Mouse (Mus musculus) hindbrain, embryonic 16.5 days (tissue): Measurements from ENCODE around the gene Gsn. TPM values are rescaled to one million over a fixed set of nuclear protein-coding genes. Genes with fewer than 3 reads are reported as not detected.

Experiments
- ATAC-seq: fragments of 200-750 bp; cut with Nextera tagmentation; 2 replicates; pipeline ENCODE4 v1.8.0; 2017; ENCODE audit warnings: moderate TSS enrichment, moderate library complexity
- H3K27ac ChIP-seq: fragments of 300-500 bp; sonication (generic); 2 replicates; pipeline ENCODE4 v1.5.1; 2014; ENCODE audit warnings: low read depth, mild to moderate bottlenecking, control low read depth, low read length, moderate library complexity
- H3K27me3 ChIP-seq: fragments of 300-500 bp; sonication (generic); replicated peaks from 2 replicates; pipeline ENCODE4 v1.6.1; 2014; ENCODE audit warnings: low read length; ENCODE audit not compliant: control insufficient read depth, insufficient read depth
- H3K36me3 ChIP-seq: fragments of 300-500 bp; sonication (generic); 2 replicates; pipeline ENCODE4 v1.6.1; 2014; ENCODE audit warnings: mild to moderate bottlenecking, low read length, moderate library complexity, mixed read lengths; ENCODE audit not compliant: control insufficient read depth, insufficient read depth
- H3K4me1 ChIP-seq: fragments of 300-500 bp; sonication (generic); 2 replicates; pipeline ENCODE4 v1.6.1; 2014; ENCODE audit warnings: low read depth, low read length; ENCODE audit not compliant: control insufficient read depth, insufficient read depth
- H3K4me2 ChIP-seq: fragments of 300-500 bp; sonication (generic); 2 replicates; pipeline ENCODE4 v1.6.1; 2014; ENCODE audit warnings: mild to moderate bottlenecking, low read length, control low read depth, moderate library complexity
- H3K4me3 ChIP-seq: fragments of 300-500 bp; sonication (generic); 2 replicates; pipeline ENCODE4 v1.5.1; 2014; ENCODE audit warnings: mild to moderate bottlenecking, low read length, control low read depth, moderate library complexity
- H3K9ac ChIP-seq: fragments of 300-500 bp; sonication (generic); 2 replicates; pipeline ENCODE4 v1.6.1; 2014; ENCODE audit warnings: low read depth, mild to moderate bottlenecking, control low read depth, low read length, moderate library complexity
- H3K9me3 ChIP-seq: fragments of 300-500 bp; sonication (generic); 2 replicates; pipeline ENCODE4 v1.6.1; 2014; ENCODE audit warnings: mild to moderate bottlenecking, low read length, moderate library complexity; ENCODE audit not compliant: control insufficient read depth
- WGBS: fragments of 180-500 bp; shearing (Covaris S2); extraction: QIAGEN DNeasy Blood & Tissue Kit; methylation state at CpG from one replicate; pipeline ENCODE4 v1.1.7; 2014; 5-methylcytosine and 5-hydroxymethylcytosine counted together
- polyA plus RNA-seq: library from polyadenylated mRNA; unstranded; fragments of >200 nt; fragmentation: Nextera tagmentation; extraction: Ambion mirVana; gene quantifications from 2 replicates; pipeline ENCODE4 v1.2.1, GENCODE M21; 2015

Gene Gsn
- polyA plus RNA-seq, result 31.6 and 36.7 TPM in 2 replicates

DNA sequence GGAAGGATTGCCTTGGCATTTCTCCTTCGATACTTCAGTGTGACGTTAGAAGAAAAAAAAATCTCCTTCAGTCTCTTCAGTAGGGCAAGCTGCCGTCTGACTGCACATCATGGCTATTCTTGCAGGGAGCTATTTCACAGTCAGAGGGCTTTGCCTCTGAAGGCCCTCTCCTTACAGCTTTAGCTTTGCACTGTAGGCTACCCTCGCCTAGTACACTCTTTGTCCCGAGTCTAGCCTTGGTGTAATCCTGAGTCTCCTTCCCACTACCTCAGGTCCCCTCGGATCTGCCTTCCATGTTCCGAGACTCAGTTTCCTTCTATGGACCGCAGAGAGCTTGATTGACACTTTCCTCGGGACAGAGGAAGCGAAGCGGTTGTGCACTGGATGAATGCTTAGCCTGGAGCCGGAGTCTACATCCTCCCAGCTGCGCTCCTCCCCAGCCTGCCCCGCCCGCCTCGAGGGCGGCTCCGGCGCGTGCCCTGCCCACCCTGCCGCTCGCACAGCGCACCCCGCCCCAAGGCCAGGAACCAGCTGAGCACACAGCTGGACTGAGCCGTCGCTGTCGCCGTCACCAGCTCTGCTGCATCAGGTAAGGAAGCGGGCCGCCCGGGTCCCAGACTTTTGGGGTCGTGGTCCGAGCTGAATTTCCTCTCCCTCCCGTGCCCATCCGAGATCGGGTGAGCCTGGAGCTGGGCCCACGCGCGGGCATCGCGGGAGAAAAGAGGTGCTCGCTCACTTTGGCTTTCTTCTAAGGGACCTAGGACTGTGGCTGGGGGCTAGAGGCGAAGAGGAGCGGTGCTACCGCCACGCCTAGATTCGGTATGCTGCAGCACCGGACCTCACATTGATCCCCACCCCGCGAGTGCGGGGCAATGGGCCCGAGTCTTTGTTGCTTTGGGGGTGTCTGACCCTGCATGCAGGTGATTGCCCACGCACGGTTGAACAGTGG, at the start of gene Gsn:
Gene Gsn, plus strand, starts transcription at position 496 of the 949 bp plus-strand sequence.
- H3K9ac ChIP-seq, result peak within 1 kb of the TSS; percentile 69
- H3K4me2 ChIP-seq, result peak within 1 kb of the TSS; percentile 90
- ATAC-seq, result peak; percentile 93
- no peaks in the 10 kb centered on the region for H3K36me3 ChIP-seq
- no peak within 1 kb of the TSS for H3K27ac ChIP-seq
- 3% methylated on average over 51 of the region's 54 CpGs for WGBS
- H3K4me3 ChIP-seq, result peak within 1 kb of the TSS; percentile 61
- no peaks in the 10 kb centered on the region for H3K9me3 ChIP-seq
- peaks cover 3% of the 10 kb centered on the region; the same call in 1 of the 2 replicates for H3K27me3 ChIP-seq
- peaks cover 7% of the 10 kb centered on the region for H3K4me1 ChIP-seq

DNA sequence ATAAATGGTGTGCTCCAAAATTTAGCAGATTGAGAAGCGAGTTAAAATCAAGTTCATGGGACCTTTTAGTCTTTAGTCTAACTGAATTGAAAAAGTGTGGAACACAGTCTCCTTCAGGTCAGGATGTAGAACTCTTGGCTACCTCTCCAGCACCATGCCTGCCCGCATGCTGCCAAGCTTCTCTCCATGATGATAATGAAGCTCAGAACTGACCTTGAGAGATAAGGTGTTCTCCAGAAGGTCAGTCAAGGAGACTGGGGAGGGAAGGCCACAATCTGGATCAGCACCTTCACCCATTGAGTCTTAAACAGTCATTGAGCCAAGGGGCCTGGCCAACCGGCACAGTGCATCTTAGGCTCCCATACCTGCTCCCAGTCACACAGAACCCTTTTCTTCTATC, 49.4 kb upstream of the Gsn start:
- Histone ChIP-seq H3K36me3 (no peaks in the 10 kb centered on the region), H3K4me3 (no peak overlapping the region), H3K27me3 (no peaks in the 10 kb centered on the region), H3K9me3 (no peaks in the 10 kb centered on the region), H3K4me1 (no peaks in the 10 kb centered on the region), H3K4me2 (no peak overlapping the region), H3K9ac (no peak overlapping the region), H3K27ac (no peak overlapping the region)
- no peak for ATAC-seq
- 89% methylated on average over 3 of the region's 3 CpGs for WGBS

DNA sequence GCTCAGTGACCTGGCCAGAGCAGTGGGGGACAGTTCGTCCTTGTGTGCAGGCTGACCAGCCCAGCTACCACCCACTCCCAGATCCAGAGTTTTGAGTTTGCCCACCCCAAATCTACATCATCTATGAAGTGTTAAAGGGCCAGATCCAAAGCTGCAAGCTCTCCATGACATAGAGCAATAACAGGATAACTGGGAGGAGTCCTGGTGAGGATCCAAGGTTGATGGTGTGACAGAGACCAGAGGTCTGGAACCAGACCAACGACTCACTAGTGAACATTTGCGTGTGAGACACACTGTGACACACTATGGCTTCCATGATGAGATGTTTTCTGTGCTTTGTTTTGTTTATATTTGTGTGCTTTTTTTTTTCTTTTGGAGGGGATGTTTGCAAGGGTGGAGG, 48.1 kb upstream of the Gsn start:
- WGBS, result 80% methylated on average over 3 of the region's 3 CpGs
- ATAC-seq, result no peak
- no peak overlapping the region for H3K4me2 ChIP-seq
- no peak overlapping the region for H3K9ac ChIP-seq
- H3K27me3 ChIP-seq, result no peaks in the 10 kb centered on the region
- H3K27ac ChIP-seq, result no peak overlapping the region
- no peak overlapping the region for H3K4me3 ChIP-seq
- H3K9me3 ChIP-seq, result no peaks in the 10 kb centered on the region
- no peaks in the 10 kb centered on the region for H3K36me3 ChIP-seq
- no peaks in the 10 kb centered on the region for H3K4me1 ChIP-seq

DNA sequence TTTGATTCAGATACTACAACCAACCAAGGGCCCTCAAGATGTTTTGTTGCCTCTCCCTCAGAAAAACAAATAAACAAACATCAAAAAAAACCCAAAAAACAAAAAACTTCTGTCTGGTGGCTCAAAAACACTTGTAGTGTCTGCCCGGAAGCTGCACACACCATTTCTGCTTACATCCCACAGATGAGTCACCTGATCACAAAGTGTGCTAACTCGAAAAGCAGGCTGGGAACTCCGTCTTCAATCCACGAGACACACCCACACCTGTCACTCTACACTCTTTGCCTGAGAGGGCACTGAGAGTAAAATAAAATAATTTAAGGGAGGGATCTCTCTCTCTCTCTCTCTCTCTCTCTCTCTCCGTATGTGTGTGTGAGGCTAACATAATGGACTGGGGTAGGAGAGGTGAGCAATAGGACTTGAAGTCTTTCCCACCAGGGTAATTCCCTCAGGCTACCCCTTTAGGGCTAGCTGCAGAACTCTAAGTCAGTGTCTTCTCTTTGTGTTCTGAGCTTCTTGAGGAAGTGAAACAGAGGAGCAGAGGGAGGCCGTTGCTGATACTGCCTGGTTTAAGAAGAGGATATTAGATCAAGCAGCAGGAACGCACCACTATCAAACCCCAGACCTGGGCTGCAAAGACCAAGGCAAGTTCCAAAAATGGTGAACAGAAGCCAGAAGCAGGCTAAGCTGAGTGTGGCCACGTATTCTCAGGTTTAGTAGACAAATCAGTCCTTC, 47.1 kb upstream of the Gsn start:
- H3K27ac ChIP-seq, result no peak overlapping the region
- H3K9me3 ChIP-seq, result no peaks in the 10 kb centered on the region
- H3K4me1 ChIP-seq, result no peaks in the 10 kb centered on the region
- H3K27me3 ChIP-seq, result no peaks in the 10 kb centered on the region
- H3K36me3 ChIP-seq, result no peaks in the 10 kb centered on the region
- ATAC-seq, result no peak
- no peak overlapping the region for H3K4me2 ChIP-seq
- H3K4me3 ChIP-seq, result no peak overlapping the region
- 79% methylated on average over 8 of the region's 8 CpGs for WGBS
- H3K9ac ChIP-seq, result no peak overlapping the region

DNA sequence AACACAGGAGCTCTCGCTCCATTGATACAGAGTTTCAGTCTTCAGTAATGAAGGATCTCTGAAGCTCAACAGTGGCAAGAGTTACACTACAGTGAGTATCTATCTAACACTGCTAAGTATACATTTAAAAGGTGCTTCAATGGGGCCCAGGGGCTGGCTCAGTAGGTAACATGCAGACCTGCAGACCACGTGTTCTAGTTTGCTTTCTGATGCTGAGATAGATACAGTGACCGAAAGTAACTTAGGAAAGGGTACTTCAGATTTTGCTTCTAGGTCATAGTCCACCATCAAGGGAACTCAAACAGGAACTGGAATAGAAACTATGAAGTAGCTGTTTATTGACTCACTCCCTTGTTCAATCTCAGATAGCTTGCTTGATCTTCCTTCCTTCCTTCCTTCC, 44.5 kb upstream of the Gsn start:
- H3K27ac ChIP-seq, result no peak overlapping the region

DNA sequence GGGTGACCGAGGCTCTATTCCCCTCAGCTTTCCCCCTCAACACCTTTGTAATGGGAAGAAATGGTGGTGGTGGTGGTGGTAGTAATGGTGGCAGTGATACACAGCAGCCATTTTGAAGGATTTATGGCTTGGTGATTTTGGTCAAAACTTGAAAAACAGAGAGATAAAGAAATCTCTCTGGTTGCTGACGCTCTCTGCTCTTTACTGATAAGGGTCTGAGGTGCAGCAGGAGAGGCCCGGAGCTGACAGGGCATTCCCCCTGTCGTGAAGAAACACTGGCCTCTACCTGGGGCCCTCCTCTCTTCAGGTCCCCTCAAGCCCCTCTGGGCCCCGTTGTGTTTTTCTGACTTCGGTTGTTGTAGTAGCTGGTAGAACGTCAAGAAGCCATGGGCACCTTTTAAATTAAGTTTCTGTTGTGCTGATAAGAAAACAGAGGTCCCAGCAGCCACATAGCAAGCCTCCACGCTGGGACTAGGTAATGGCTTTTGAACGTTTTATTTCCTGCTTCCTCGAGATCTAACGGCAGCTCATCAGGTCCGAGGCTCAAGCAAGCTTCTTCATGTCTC, 42.8 kb upstream of the Gsn start:
- Histone ChIP-seq H3K4me3 (no peak overlapping the region), H3K27me3 (no peaks in the 10 kb centered on the region), H3K27ac (no peak overlapping the region), H3K4me1 (peaks cover 2% of the 10 kb centered on the region), H3K36me3 (no peaks in the 10 kb centered on the region), H3K4me2 (no peak overlapping the region), H3K9me3 (no peaks in the 10 kb centered on the region), H3K9ac (no peak overlapping the region)
- 84% methylated on average over 12 of the region's 12 CpGs for WGBS
- no peak for ATAC-seq

More for the DNA sequence above, 44.5 kb upstream of the Gsn start:
- H3K9me3 ChIP-seq, result no peaks in the 10 kb centered on the region
- H3K36me3 ChIP-seq, result no peaks in the 10 kb centered on the region
- no peak overlapping the region for H3K4me2 ChIP-seq
- no peak overlapping the region for H3K4me3 ChIP-seq
- ATAC-seq, result no peak
- H3K9ac ChIP-seq, result no peak overlapping the region
- 84% methylated on average over 3 of the region's 3 CpGs for WGBS
- H3K4me1 ChIP-seq, result peaks cover 2% of the 10 kb centered on the region
- H3K27me3 ChIP-seq, result no peaks in the 10 kb centered on the region

DNA sequence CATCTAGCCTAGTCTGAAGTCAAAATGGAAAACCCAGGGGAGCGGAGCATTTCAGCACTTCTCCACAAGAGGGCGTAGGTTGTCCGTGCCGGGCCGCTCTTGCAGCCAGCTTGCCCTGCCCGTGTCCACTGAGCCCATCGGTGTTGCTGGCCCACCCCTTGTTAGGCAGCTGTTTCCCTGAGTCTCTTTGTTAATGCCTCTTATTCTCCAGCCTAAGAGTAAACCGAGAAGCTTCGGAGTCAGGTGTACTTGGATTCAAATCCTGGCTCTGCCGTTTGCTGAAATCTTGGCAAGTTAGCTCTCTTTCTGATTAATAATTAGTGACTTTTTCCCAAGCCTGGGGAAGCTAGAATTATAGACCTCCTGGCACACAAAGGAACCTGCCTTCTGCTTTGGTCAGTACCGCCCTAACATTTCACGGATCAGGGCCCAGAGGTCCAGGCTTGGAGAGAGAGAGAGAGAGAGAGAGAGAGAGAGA, 41.3 kb upstream of the Gsn start:
- WGBS, result 2% methylated on average over 12 of the region's 12 CpGs
- H3K9me3 ChIP-seq, result no peaks in the 10 kb centered on the region
- no peak overlapping the region for H3K27ac ChIP-seq
- peak overlapping the region; percentile 50 for H3K4me2 ChIP-seq
- no peaks in the 10 kb centered on the region for H3K27me3 ChIP-seq
- peak; percentile 92 for ATAC-seq
- peak overlapping the region; percentile 15; the same call in 1 of the 2 replicates for H3K4me3 ChIP-seq
- H3K4me1 ChIP-seq, result peaks cover 2% of the 10 kb centered on the region
- no peaks in the 10 kb centered on the region for H3K36me3 ChIP-seq
- peak overlapping the region; percentile 41; the same call in 1 of the 2 replicates for H3K9ac ChIP-seq

DNA sequence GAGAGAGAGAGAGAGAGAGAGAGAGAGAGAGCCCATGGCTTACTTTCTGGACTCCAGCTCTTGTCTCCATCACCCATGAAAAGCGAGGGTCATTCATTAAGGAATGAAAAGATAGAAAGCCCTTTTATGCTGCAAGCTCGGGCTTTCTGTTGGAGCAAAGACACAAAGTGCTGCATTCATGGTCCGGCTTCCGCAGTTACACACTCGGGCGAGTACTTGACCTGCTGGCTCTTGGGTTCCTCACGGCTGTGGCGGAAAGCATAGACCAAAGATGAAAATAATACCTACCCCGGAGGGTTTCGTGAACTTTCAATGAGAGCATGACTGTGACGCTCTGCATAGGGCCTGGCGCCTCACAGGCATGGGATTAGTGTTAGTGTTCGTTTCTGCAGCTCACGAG, 40.8 kb upstream of the Gsn start:
- peak; percentile 16; the same call in 1 of the 2 replicates for ATAC-seq
- peak overlapping the region; percentile 50 for H3K4me2 ChIP-seq

DNA sequence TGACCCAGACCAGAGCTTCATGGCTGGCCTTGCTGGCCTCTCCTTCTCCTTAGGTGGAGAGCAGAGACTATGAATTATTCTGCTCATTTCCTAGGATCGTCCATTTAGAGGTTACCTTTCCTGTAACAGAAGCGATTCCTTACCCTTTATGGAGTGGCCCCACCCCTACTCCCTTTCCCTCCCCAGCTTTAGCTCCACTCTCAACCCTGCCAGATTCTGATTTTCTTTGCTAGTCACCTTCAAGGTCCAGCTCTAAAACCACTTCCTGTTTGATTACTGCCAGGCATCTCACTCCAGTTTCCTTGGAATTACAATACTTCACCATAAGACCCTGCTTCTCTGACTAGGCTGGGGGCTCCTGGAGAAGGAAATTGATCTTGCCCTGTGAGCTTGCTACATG, 39.5 kb upstream of the Gsn start:
- ATAC-seq, result no peak
- Histone ChIP-seq H3K9me3 (no peaks in the 10 kb centered on the region), H3K27me3 (no peaks in the 10 kb centered on the region), H3K4me2 (no peak overlapping the region), H3K27ac (no peak overlapping the region), H3K4me3 (no peak overlapping the region), H3K4me1 (peaks cover 2% of the 10 kb centered on the region), H3K36me3 (no peaks in the 10 kb centered on the region), H3K9ac (no peak overlapping the region)
- WGBS, result 91% methylated on average over 2 of the region's 2 CpGs

More for the DNA sequence above, 40.8 kb upstream of the Gsn start:
- no peaks in the 10 kb centered on the region for H3K9me3 ChIP-seq
- no peak overlapping the region for H3K27ac ChIP-seq
- H3K9ac ChIP-seq, result no peak overlapping the region
- WGBS, result 31% methylated on average over 14 of the region's 14 CpGs
- peaks cover 2% of the 10 kb centered on the region for H3K4me1 ChIP-seq
- H3K4me3 ChIP-seq, result no peak overlapping the region
- no peaks in the 10 kb centered on the region for H3K27me3 ChIP-seq
- H3K36me3 ChIP-seq, result no peaks in the 10 kb centered on the region
